Mouse (Mus musculus): ENCODE results near the gene Fndc3a. TPM values are rescaled to one million over a fixed set of nuclear protein-coding genes. Genes with fewer than 3 reads are reported as not detected.
A peak's percentile ranks its signal among the peaks of the same experiment; 100 is the strongest.

The Fndc3a gene
- total RNA-seq, 2 experiments from 2014 or later: 49.8 to 57.5 TPM

GRCm38 (mm10) chr14:72684857-72685370 is 24.9 kb downstream of the Fndc3a start:
- no peak for DNase-seq (ENCODE audit: low spot score in 2 of 2)

- no peak for DNase-seq (ENCODE audit: low spot score in 2 of 2)
Measured at GRCm38 (mm10) chr14:72677247-72677646, 32.6 kb downstream of the Fndc3a start.

- no peak for DNase-seq (ENCODE audit: low spot score in 2 of 2)
Measured at GRCm38 (mm10) chr14:72671911-72672310, 37.9 kb downstream of the Fndc3a start.

- no peak for DNase-seq (ENCODE audit: low spot score in 2 of 2)
Measured at GRCm38 (mm10) chr14:72670987-72671386, 38.8 kb downstream of the Fndc3a start.

- no peak for DNase-seq (ENCODE audit: low spot score in 2 of 2)
Measured at GRCm38 (mm10) chr14:72649268-72649667, 60.5 kb downstream of the Fndc3a start.

- no peak for DNase-seq (ENCODE audit: low spot score in 2 of 2)
Measured at GRCm38 (mm10) chr14:72645512-72645911, 64.3 kb downstream of the Fndc3a start.

- DNase-seq (ENCODE audit: low spot score in 2 of 2): no peak
Measured at GRCm38 (mm10) chr14:72644620-72645019, 65.2 kb downstream of the Fndc3a start.

- no peak for DNase-seq (ENCODE audit: low spot score in 2 of 2)
Measured at GRCm38 (mm10) chr14:72638507-72638906, 71.3 kb downstream of the Fndc3a start.

GRCm38 (mm10) chr14:72633571-72633970 is 76.2 kb downstream of the Fndc3a start:
- DNase-seq (ENCODE audit: low spot score in 2 of 2): no peak

GRCm38 (mm10) chr14:72625411-72625810 is 84.4 kb downstream of the Fndc3a start:
- no peak for DNase-seq (ENCODE audit: low spot score in 2 of 2)

GRCm38 (mm10) chr14:72604077-72604476 is 105.7 kb downstream of the Fndc3a start:
- DNase-seq (ENCODE audit: low spot score in 2 of 2): no peak

GRCm38 (mm10) chr14:72603194-72603521 is 106.6 kb downstream of the Fndc3a start:
- DNase-seq (ENCODE audit: low spot score in 2 of 2): no peak

- peak; percentile 89 to 90 for DNase-seq (ENCODE audit: low spot score in 2 of 2)
Measured at GRCm38 (mm10) chr14:72602521-72603193, 107.1 kb downstream of the Fndc3a start.

GRCm38 (mm10) chr14:72601381-72602305 is 108.2 kb downstream of the Fndc3a start:
- no peak for DNase-seq (ENCODE audit: low spot score in 2 of 2)

- peak; percentile 20 to 24 for DNase-seq (ENCODE audit: low spot score in 2 of 2)
Measured at GRCm38 (mm10) chr14:72600375-72600774, 109.4 kb downstream of the Fndc3a start.

- no peak for DNase-seq (ENCODE audit: low spot score in 2 of 2)
Measured at GRCm38 (mm10) chr14:72598976-72599740, 110.6 kb downstream of the Fndc3a start.

GRCm38 (mm10) chr14:72594191-72594590 is 115.6 kb downstream of the Fndc3a start:
- no peak for DNase-seq (ENCODE audit: low spot score in 2 of 2)

- DNase-seq (ENCODE audit: low spot score in 2 of 2): no peak
Measured at GRCm38 (mm10) chr14:72589415-72589814, 120.4 kb downstream of the Fndc3a start.

GRCm38 (mm10) chr14:72582979-72583378 is 126.8 kb downstream of the Fndc3a start:
- DNase-seq (ENCODE audit: low spot score in 2 of 2): no peak

GRCm38 (mm10) chr14:72580991-72581390 is 128.8 kb downstream of the Fndc3a start:
- DNase-seq (ENCODE audit: low spot score in 2 of 2): no peak

- DNase-seq (ENCODE audit: low spot score in 2 of 2): no peak
Measured at GRCm38 (mm10) chr14:72576283-72576682, 133.5 kb downstream of the Fndc3a start.

Data from left cerebral cortex, adult 18-20 months (tissue).